Mouse (Mus musculus): ENCODE results near the gene Tbxa2r. TPM values are rescaled to one million over a fixed set of nuclear protein-coding genes. Genes with fewer than 3 reads are reported as not detected.
A peak's percentile ranks its signal among the peaks of the same experiment; 100 is the strongest.

Gene Tbxa2r
- polyA plus RNA-seq, 1 experiment = 68.1 TPM

DNA sequence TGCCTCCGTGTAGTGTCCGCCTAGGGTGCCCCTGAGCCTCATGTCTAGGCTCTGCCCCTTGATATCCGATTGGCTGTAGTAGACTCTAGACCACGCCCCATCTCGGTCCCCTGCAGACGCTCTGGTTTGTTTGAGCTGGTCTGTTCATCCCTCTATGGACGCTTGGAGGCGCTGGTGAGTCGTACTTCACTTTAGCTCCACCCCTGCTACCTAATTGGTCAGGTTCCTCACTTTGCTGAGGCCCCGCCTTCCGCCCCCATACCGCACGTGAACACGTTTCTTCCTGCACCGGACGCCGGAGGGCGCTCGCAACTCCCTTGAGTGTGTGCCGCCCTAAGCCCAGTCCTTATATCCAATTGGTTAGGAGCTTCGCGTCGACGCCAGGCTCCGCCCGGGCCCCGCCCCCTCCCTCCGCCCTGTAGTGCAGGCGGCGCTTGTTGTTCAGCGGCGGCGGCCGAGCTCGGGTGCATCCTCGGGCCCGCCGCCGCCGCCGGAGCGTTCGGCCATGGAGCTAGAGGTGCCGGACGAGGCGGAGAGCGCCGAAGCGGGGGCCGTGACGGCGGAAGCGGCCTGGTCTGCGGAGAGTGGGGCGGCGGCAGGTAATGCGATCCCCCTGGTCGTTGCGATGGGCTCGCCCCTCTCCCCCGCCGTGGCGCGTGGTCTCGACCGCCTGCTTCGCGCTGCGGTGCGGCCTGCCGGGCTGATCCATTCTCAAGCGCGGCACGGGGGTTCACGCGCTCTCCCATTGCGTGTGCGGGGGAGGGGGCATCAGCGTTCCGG is 35.8 kb upstream of the Tbxa2r start, which contains the start of gene Pip5k1c:
Gene Pip5k1c, plus strand, starts transcription at position 410 of the 780 bp plus-strand sequence.
- Histone ChIP-seq H3K36me3 (ENCODE audit: control insufficient read depth, insufficient read depth, low read length) (no peaks in the 10 kb centered on the region), H3K4me3 (ENCODE audit: extremely low read depth, insufficient read depth, insufficient read length) (peak within 1 kb of the TSS; percentile 83), H3K4me1 (ENCODE audit: control insufficient read depth, insufficient read depth, insufficient read length) (peaks cover 49% of the 10 kb centered on the region), H3K27me3 (ENCODE audit: control insufficient read depth, insufficient read depth, low read length) (no peaks in the 10 kb centered on the region), H3K27ac (ENCODE audit: insufficient read depth, low read length) (peak within 1 kb of the TSS; percentile 93)
- peak; percentile 80 for TF ChIP-seq CTCF (IDR thresholded peaks at IDR 0.05; ENCODE audit: extremely low read depth, insufficient read depth, insufficient read length, insufficient replicate concordance)
- TF ChIP-seq POLR2A (IDR thresholded peaks at IDR 0.05; ENCODE audit: low read depth, low read length) = peak; percentile 83
- WGBS = under 1% methylated on average over 75 of the region's 80 CpGs
- DNase-seq (ENCODE audit: low read depth in 1 of 2, low spot score in 2 of 2) = peak; percentile 99 to 100

DNA sequence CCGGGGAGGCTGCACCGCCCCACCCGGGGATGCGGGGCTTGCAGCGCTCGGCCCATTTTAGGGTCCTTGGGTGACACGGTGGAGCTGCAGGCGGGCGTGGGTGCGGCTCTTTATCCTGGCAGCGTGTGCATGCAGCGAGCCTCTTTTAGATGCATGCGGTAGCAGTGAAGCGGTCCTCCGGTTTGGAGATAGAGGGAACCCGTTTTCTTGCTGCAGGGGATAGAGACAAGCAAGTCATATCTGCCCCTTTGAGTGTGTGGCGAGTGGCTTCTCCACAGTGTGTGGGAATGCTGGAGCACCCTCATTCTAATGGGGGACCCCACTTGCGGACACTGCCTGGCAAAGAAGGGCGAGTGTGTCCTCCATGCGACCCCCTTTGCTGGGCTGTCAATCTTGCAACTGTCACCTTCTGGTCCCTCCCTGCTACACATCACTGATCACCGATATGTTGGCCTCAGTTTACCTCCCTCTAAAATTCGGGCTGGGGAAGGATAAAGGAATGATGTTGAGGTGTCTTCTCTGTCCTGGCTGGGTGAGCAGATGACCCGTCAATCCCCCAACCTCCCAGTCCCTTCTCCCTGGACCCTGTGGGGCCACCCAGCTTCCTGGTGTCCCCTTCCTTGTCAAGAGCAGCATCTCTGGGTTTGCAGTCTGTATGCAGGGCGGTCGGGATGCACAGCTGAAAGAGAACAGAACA is 35.0 kb upstream of the Tbxa2r start:
- no peaks in the 10 kb centered on the region for H3K36me3 ChIP-seq (ENCODE audit: control insufficient read depth, insufficient read depth, low read length)
- no peaks in the 10 kb centered on the region for H3K27me3 ChIP-seq (ENCODE audit: control insufficient read depth, insufficient read depth, low read length)
- no peak for DNase-seq (ENCODE audit: low read depth in 1 of 2, low spot score in 2 of 2)
- TF ChIP-seq POLR2A (IDR thresholded peaks at IDR 0.05; ENCODE audit: low read depth, low read length) = no peak
- no peak for TF ChIP-seq CTCF (IDR thresholded peaks at IDR 0.05; ENCODE audit: extremely low read depth, insufficient read depth, insufficient read length, insufficient replicate concordance)
- H3K4me3 ChIP-seq (ENCODE audit: extremely low read depth, insufficient read depth, insufficient read length) = peak overlapping the region; percentile 83
- H3K27ac ChIP-seq (ENCODE audit: insufficient read depth, low read length) = peak overlapping the region; percentile 93
- 2% methylated on average over 25 of the region's 25 CpGs for WGBS
- peaks cover 57% of the 10 kb centered on the region for H3K4me1 ChIP-seq (ENCODE audit: control insufficient read depth, insufficient read depth, insufficient read length)

DNA sequence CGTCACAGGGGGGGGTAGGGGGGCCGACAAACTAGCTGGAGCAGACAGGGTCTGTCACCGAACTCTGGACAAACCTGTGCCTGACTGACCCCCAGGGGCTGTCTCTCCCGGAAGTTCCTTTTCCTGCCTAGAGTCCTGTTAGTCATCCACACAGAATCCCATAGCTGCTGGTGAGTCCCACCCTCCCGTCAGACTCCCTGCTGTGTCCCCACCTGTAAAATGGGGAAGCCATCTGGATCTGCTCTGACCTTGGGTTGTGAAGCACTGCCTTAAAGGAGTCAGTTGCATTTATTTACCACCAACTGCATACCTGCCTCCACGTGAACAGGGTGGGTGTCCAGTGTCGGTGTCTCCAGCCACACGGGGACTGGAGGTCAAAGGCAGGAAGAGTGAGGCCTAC is 34.1 kb upstream of the Tbxa2r start:
- 32% methylated on average over 8 of the region's 8 CpGs for WGBS
- DNase-seq (ENCODE audit: low read depth in 1 of 2, low spot score in 2 of 2) = no peak
- H3K4me3 ChIP-seq (ENCODE audit: extremely low read depth, insufficient read depth, insufficient read length) = no peak overlapping the region
- no peak for TF ChIP-seq CTCF (IDR thresholded peaks at IDR 0.05; ENCODE audit: extremely low read depth, insufficient read depth, insufficient read length, insufficient replicate concordance)
- no peak for TF ChIP-seq POLR2A (IDR thresholded peaks at IDR 0.05; ENCODE audit: low read depth, low read length)
- H3K27me3 ChIP-seq (ENCODE audit: control insufficient read depth, insufficient read depth, low read length) = no peaks in the 10 kb centered on the region
- no peaks in the 10 kb centered on the region for H3K36me3 ChIP-seq (ENCODE audit: control insufficient read depth, insufficient read depth, low read length)
- no peak overlapping the region for H3K27ac ChIP-seq (ENCODE audit: insufficient read depth, low read length)
- peaks cover 66% of the 10 kb centered on the region for H3K4me1 ChIP-seq (ENCODE audit: control insufficient read depth, insufficient read depth, insufficient read length)

DNA sequence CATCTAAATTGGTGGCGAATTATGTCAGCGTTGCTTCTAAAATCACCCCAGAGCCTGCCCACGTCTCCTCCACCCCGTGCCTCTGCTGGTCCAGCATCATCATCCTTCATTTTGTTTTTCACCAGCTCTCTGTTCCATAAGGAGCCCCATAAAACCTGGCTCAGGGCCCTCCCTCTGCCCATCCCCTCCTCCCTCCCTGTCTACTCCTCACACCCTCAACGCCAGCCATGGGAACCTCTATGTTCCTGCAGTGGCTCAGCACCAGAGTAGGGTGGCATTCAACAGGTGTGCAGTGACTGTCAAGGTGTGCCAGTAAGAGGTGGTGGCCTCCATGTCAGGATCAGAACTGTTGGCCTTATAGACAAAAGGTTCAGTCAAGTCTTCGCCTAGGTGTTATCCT is 33.3 kb upstream of the Tbxa2r start:
- WGBS = 90% methylated on average over 6 of the region's 6 CpGs
- no peak overlapping the region for H3K4me3 ChIP-seq (ENCODE audit: extremely low read depth, insufficient read depth, insufficient read length)

DNA sequence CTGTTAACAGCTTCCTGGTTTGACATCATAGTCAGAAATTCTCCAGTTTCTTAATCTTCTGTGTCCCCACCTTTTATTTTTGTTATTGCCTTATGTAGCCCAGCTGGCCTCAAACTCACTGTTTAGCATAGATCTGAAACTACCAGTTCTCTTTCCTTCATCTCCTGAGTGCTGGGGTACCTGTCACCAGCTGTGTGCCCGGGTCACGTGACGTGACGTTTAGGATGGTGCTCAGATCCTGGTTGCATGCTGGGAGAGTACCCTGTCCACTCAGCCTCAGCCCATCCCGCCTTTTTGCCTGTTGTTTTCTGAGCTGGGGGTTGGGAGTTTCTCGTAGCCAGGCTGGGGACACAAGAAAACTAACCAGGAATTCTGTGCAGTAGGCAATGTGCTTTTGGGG is 31.3 kb upstream of the Tbxa2r start:
- Histone ChIP-seq H3K36me3 (ENCODE audit: control insufficient read depth, insufficient read depth, low read length) (no peaks in the 10 kb centered on the region), H3K4me1 (ENCODE audit: control insufficient read depth, insufficient read depth, insufficient read length) (peaks cover 82% of the 10 kb centered on the region), H3K27ac (ENCODE audit: insufficient read depth, low read length) (peak overlapping the region; percentile 93), H3K27me3 (ENCODE audit: control insufficient read depth, insufficient read depth, low read length) (no peaks in the 10 kb centered on the region), H3K4me3 (ENCODE audit: extremely low read depth, insufficient read depth, insufficient read length) (no peak overlapping the region)
- TF ChIP-seq POLR2A (IDR thresholded peaks at IDR 0.05; ENCODE audit: low read depth, low read length) (no peak), CTCF (IDR thresholded peaks at IDR 0.05; ENCODE audit: extremely low read depth, insufficient read depth, insufficient read length, insufficient replicate concordance) (no peak)
- WGBS = 17% methylated on average over 6 of the region's 6 CpGs
- peak in 1 of 2 experiments; percentile 53 for DNase-seq (ENCODE audit: low read depth in 1 of 2, low spot score in 2 of 2)

More for the DNA sequence above, 33.3 kb upstream of the Tbxa2r start:
- DNase-seq (ENCODE audit: low read depth in 1 of 2, low spot score in 2 of 2) = no peak
- Histone ChIP-seq H3K4me1 (ENCODE audit: control insufficient read depth, insufficient read depth, insufficient read length) (peaks cover 73% of the 10 kb centered on the region), H3K27ac (ENCODE audit: insufficient read depth, low read length) (no peak overlapping the region), H3K36me3 (ENCODE audit: control insufficient read depth, insufficient read depth, low read length) (no peaks in the 10 kb centered on the region), H3K27me3 (ENCODE audit: control insufficient read depth, insufficient read depth, low read length) (no peaks in the 10 kb centered on the region)
- TF ChIP-seq POLR2A (IDR thresholded peaks at IDR 0.05; ENCODE audit: low read depth, low read length) = no peak
- TF ChIP-seq CTCF (IDR thresholded peaks at IDR 0.05; ENCODE audit: extremely low read depth, insufficient read depth, insufficient read length, insufficient replicate concordance) = no peak

DNA sequence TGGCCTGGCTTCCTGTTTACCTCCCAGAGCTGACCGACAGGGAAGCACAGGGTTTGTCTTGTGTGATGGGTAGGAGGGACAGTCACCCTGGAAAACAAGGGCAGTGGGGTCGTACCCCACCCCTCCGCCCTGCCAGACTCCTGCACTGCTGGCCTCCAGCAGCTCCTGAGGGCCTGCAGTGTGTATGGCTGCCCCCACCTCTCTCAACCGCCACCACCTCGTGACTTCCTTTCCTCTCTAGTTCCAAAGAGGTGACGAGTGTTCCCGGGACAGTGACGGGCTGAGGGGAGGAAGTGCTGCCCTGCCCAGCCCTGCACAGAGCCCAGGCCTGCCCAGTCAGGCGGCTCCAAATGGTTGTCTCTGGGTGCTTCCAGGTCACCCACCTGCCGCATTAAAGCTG is 30.7 kb upstream of the Tbxa2r start:
- Histone ChIP-seq H3K4me3 (ENCODE audit: extremely low read depth, insufficient read depth, insufficient read length) (peak overlapping the region; percentile 4; the same call in 1 of the 2 replicates), H3K36me3 (ENCODE audit: control insufficient read depth, insufficient read depth, low read length) (no peaks in the 10 kb centered on the region), H3K27me3 (ENCODE audit: control insufficient read depth, insufficient read depth, low read length) (no peaks in the 10 kb centered on the region), H3K27ac (ENCODE audit: insufficient read depth, low read length) (peak overlapping the region; percentile 93), H3K4me1 (ENCODE audit: control insufficient read depth, insufficient read depth, insufficient read length) (peaks cover 88% of the 10 kb centered on the region)
- 2% methylated on average over 9 of the region's 10 CpGs for WGBS
- peak in 1 of 2 experiments; percentile 72 for DNase-seq (ENCODE audit: low read depth in 1 of 2, low spot score in 2 of 2)
- TF ChIP-seq CTCF (IDR thresholded peaks at IDR 0.05; ENCODE audit: extremely low read depth, insufficient read depth, insufficient read length, insufficient replicate concordance) = no peak
- no peak for TF ChIP-seq POLR2A (IDR thresholded peaks at IDR 0.05; ENCODE audit: low read depth, low read length)

Measured in spleen, adult 2 months (tissue).